Mouse (Mus musculus) bone marrow, adult 2 months (tissue): ENCODE results near the gene Crtc3.

Experiments used
- CTCF ChIP-seq: fragments of 200-500 bp; IDR thresholded peaks from 2 replicates; pipeline ENCODE4 v1.5.1; 2011; ENCODE audit warnings: low read length, control low read depth; ENCODE audit not compliant: control insufficient read depth, insufficient read depth
- POLR2A ChIP-seq: fragments of 200-500 bp; IDR thresholded peaks from 2 replicates; pipeline ENCODE4 v1.6.1; 2011; ENCODE audit warnings: low read depth, mild to moderate bottlenecking, control low read depth, low read length, borderline replicate concordance; ENCODE audit not compliant: control insufficient read depth

DNA sequence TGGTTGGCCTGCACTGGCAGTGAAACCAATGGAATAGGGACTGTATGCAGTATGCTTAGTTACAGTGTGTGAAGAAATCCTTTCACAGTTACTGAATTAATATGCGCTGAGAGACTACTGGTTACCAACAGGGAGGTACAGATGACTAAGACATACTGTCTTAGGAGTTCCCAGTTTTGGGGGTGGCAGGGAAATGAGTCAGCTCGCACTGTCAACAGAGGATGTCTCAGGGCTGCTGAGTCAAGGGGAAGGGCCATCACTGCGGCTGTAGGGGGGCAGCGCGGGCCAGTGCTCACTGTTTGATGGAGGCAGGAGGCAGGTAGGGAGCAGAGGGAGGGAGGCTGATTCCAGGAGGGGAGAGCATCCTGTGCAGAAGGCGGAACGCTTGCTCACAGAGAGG lies 26.6 kb upstream of the Crtc3 start:
- TF ChIP-seq CTCF (no peak), POLR2A (no peak)
